Mouse (Mus musculus): ENCODE measurements at regions not wholly inside any gene's neighbourhood (a gene's known extent, or its start where the extent isn't known, plus 50 kb on each side); places are given as distances from the start of the nearest gene placed in this dataset.

DNA sequence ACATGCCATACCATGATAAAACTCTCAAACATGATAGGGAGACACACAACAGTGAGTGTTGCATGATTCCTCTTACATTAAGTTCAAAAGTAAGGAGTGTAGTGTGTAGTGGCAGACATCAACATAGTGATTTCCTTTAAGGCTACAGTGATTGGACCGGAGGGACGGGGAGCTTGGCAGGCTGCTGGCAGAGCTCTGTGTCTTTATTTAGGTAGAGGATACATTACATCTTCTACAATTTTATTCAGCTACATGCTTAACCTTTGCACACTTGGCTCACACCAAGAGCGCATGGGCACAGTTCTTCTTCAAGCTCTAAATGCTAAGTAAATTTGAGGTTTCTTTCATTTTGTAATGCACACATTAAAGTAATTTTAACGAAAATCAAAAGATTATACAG, 194.6 kb upstream of the Pter start:
- DNase-seq, result no peak
- no peaks in the 10 kb centered on the region for H3K36me3 ChIP-seq (ENCODE audit: control insufficient read depth, insufficient read depth, low read length)
- H3K27ac ChIP-seq (ENCODE audit: control insufficient read depth, insufficient read depth, low read length), result no peak overlapping the region
- TF ChIP-seq CTCF (IDR thresholded peaks at IDR 0.05; ENCODE audit: borderline replicate concordance, control insufficient read depth, extremely low read depth, insufficient read depth, low read length, poor library complexity) (no peak), POLR2A (IDR thresholded peaks at IDR 0.05; ENCODE audit: control insufficient read depth, extremely low read depth, insufficient read depth, low read length, poor library complexity) (no peak)
- no peak overlapping the region for H3K4me3 ChIP-seq (ENCODE audit: control insufficient read depth, insufficient read depth, low read length)
- no peaks in the 10 kb centered on the region for H3K27me3 ChIP-seq (ENCODE audit: control insufficient read depth, insufficient read depth, low read length)
- 82% methylated on average over 4 of the region's 4 CpGs for WGBS
- H3K4me1 ChIP-seq (replicated peaks; ENCODE audit: control insufficient read depth, insufficient read depth, low read length), result no peaks in the 10 kb centered on the region

DNA sequence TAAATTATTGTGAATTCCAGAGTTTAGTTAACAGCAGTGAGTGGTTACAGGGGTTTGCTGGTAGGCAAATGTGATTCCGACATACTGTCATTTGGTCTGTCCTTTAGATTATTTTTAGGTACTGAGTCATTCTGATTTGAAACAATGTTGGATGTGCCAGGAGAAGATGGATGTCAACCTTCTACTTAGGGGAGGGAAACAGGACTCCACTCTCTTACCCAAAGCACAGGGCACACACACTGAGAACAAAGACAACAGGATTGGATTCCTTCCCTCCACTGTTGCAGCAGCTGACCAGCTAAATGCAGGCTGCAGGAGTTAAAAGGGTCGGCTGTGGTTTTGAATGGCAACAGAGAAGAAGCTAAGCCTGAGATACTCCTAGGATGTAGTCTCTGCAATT, 186.7 kb upstream of the Pter start:
- Histone ChIP-seq H3K4me3 (ENCODE audit: control insufficient read depth, insufficient read depth, low read length) (no peak overlapping the region), H3K27me3 (ENCODE audit: control insufficient read depth, insufficient read depth, low read length) (no peaks in the 10 kb centered on the region), H3K27ac (ENCODE audit: control insufficient read depth, insufficient read depth, low read length) (no peak overlapping the region), H3K36me3 (ENCODE audit: control insufficient read depth, insufficient read depth, low read length) (no peaks in the 10 kb centered on the region), H3K4me1 (replicated peaks; ENCODE audit: control insufficient read depth, insufficient read depth, low read length) (no peaks in the 10 kb centered on the region)
- WGBS, result 71% methylated on average over 2 of the region's 2 CpGs
- TF ChIP-seq POLR2A (IDR thresholded peaks at IDR 0.05; ENCODE audit: control insufficient read depth, extremely low read depth, insufficient read depth, low read length, poor library complexity) (no peak), CTCF (IDR thresholded peaks at IDR 0.05; ENCODE audit: borderline replicate concordance, control insufficient read depth, extremely low read depth, insufficient read depth, low read length, poor library complexity) (no peak)
- DNase-seq, result no peak

DNA sequence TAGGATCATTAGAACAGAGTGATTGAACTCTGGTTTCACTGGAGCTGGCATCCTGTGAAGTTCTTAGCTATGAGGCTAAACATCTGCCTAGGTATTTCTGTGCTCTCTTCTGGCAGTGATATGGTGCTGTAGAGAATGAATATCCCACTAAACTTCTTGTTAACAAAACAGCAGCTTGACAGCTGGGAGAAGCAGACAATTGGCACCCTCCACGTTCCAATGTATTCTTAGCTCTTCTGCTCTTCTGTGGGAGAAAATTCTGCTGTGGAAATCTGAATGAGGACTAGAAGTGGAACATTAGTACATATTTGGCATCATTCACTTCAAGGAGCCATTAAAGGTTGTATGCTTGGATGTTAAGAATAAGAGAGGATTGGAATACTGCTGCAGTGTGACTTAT, 177.0 kb upstream of the Pter start:
- TF ChIP-seq CTCF (IDR thresholded peaks at IDR 0.05; ENCODE audit: borderline replicate concordance, control insufficient read depth, extremely low read depth, insufficient read depth, low read length, poor library complexity) (no peak), POLR2A (IDR thresholded peaks at IDR 0.05; ENCODE audit: control insufficient read depth, extremely low read depth, insufficient read depth, low read length, poor library complexity) (no peak)
- no peaks in the 10 kb centered on the region for H3K4me1 ChIP-seq (replicated peaks; ENCODE audit: control insufficient read depth, insufficient read depth, low read length)
- H3K27me3 ChIP-seq (ENCODE audit: control insufficient read depth, insufficient read depth, low read length), result no peaks in the 10 kb centered on the region
- no peak for DNase-seq
- no peak overlapping the region for H3K27ac ChIP-seq (ENCODE audit: control insufficient read depth, insufficient read depth, low read length)
- H3K4me3 ChIP-seq (ENCODE audit: control insufficient read depth, insufficient read depth, low read length), result no peak overlapping the region
- no peaks in the 10 kb centered on the region for H3K36me3 ChIP-seq (ENCODE audit: control insufficient read depth, insufficient read depth, low read length)
- 87% methylated on average over 1 of the region's 1 CpGs for WGBS

DNA sequence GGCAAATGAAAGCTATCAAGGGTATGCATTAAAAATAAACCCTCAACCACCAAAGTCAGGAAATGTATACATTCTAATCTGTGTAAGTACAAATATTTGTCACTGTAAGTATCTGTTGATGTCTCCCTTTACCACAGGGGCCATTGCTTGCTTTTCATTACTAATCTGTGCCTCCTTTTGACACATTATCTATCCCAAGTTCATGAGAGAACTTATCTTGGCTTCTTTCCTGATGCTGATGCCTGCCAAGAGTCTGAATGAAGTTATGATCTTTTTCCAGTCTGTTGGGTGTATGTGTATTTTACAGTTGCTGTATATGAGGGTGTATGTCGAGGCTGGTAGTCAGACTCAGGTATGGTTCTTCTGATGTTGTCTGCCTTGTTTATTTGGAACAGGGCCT, 165.0 kb upstream of the Pter start:
- Histone ChIP-seq H3K27me3 (ENCODE audit: control insufficient read depth, insufficient read depth, low read length) (no peaks in the 10 kb centered on the region), H3K36me3 (ENCODE audit: control insufficient read depth, insufficient read depth, low read length) (no peaks in the 10 kb centered on the region), H3K4me3 (ENCODE audit: control insufficient read depth, insufficient read depth, low read length) (no peak overlapping the region), H3K27ac (ENCODE audit: control insufficient read depth, insufficient read depth, low read length) (no peak overlapping the region), H3K4me1 (replicated peaks; ENCODE audit: control insufficient read depth, insufficient read depth, low read length) (no peaks in the 10 kb centered on the region)
- 74% methylated on average over 1 of the region's 1 CpGs for WGBS
- TF ChIP-seq CTCF (IDR thresholded peaks at IDR 0.05; ENCODE audit: borderline replicate concordance, control insufficient read depth, extremely low read depth, insufficient read depth, low read length, poor library complexity) (no peak), POLR2A (IDR thresholded peaks at IDR 0.05; ENCODE audit: control insufficient read depth, extremely low read depth, insufficient read depth, low read length, poor library complexity) (no peak)
- DNase-seq, result no peak

DNA sequence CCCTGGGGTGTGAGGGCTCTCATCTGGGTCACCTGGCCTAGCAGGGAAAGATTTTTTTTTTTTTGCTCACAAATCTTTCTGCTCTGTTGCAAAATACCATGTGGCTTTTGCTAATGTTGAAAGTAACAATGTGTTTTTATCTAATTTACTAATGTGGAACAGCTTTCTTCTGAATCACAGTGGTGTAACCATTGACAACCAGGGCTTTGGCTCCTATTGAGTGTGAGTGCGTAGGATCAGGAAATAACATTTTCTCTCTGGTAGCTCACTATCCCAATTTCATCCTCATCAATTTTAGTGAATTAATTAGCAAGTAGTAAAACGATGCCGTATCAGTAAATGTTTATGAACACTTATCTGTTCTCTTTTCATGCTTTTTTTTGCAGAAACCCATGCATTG, 163.9 kb upstream of the Pter start:
- H3K36me3 ChIP-seq (ENCODE audit: control insufficient read depth, insufficient read depth, low read length), result no peaks in the 10 kb centered on the region
- 97% methylated on average over 3 of the region's 3 CpGs for WGBS
- H3K4me3 ChIP-seq (ENCODE audit: control insufficient read depth, insufficient read depth, low read length), result no peak overlapping the region
- no peaks in the 10 kb centered on the region for H3K4me1 ChIP-seq (replicated peaks; ENCODE audit: control insufficient read depth, insufficient read depth, low read length)
- H3K27me3 ChIP-seq (ENCODE audit: control insufficient read depth, insufficient read depth, low read length), result no peaks in the 10 kb centered on the region
- TF ChIP-seq CTCF (IDR thresholded peaks at IDR 0.05; ENCODE audit: borderline replicate concordance, control insufficient read depth, extremely low read depth, insufficient read depth, low read length, poor library complexity), result no peak
- TF ChIP-seq POLR2A (IDR thresholded peaks at IDR 0.05; ENCODE audit: control insufficient read depth, extremely low read depth, insufficient read depth, low read length, poor library complexity), result no peak
- DNase-seq, result no peak
- no peak overlapping the region for H3K27ac ChIP-seq (ENCODE audit: control insufficient read depth, insufficient read depth, low read length)

DNA sequence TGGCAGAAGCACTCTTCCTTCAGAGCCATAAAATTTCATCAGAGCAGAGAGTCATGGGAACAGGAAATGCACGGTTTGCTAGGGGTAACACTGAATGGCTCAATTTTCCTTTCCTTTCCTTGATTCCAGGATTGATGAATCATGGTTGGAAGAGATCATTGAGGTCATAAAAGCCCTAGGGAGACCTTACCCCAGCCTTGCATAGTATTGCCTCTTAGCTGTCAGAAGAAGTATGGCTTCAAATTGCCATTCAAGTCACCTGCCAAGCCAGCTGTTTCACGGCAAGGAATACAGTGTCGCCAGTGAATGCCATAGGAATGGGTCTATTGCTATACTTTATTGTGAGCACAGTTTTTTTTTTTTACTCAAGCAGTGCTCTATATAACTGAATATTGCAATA, 162.4 kb upstream of the Pter start:
- H3K27ac ChIP-seq (ENCODE audit: control insufficient read depth, insufficient read depth, low read length), result no peak overlapping the region
- no peaks in the 10 kb centered on the region for H3K27me3 ChIP-seq (ENCODE audit: control insufficient read depth, insufficient read depth, low read length)
- DNase-seq, result no peak
- no peak overlapping the region for H3K4me3 ChIP-seq (ENCODE audit: control insufficient read depth, insufficient read depth, low read length)
- H3K4me1 ChIP-seq (replicated peaks; ENCODE audit: control insufficient read depth, insufficient read depth, low read length), result no peaks in the 10 kb centered on the region
- no peak for TF ChIP-seq CTCF (IDR thresholded peaks at IDR 0.05; ENCODE audit: borderline replicate concordance, control insufficient read depth, extremely low read depth, insufficient read depth, low read length, poor library complexity)
- no peaks in the 10 kb centered on the region for H3K36me3 ChIP-seq (ENCODE audit: control insufficient read depth, insufficient read depth, low read length)
- WGBS, result 83% methylated on average over 3 of the region's 3 CpGs

DNA sequence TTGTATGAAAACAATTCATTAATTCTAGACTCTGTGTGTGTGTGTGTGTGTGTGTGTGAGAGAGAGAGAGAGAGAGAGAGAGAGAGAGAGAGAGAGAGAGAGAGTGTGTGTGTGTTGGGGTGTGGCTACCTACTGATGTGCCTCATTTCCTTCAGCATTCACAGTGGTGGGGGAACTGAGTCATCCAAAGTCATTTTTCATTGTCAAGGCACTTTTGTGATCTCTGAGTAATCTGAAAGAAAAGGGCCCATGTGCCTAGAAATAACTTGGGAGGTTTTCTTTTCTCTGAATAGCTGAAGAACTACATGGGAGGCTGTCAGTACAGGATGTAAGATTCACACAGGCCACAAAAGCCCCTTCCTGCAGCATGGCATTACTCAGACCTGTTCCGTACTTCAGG, 159.3 kb upstream of the Pter start:
- no peak overlapping the region for H3K4me3 ChIP-seq (ENCODE audit: control insufficient read depth, insufficient read depth, low read length)
- 88% methylated on average over 1 of the region's 1 CpGs for WGBS
- H3K27ac ChIP-seq (ENCODE audit: control insufficient read depth, insufficient read depth, low read length), result no peak overlapping the region
- no peak for DNase-seq
- no peaks in the 10 kb centered on the region for H3K4me1 ChIP-seq (replicated peaks; ENCODE audit: control insufficient read depth, insufficient read depth, low read length)
- no peak for TF ChIP-seq POLR2A (IDR thresholded peaks at IDR 0.05; ENCODE audit: control insufficient read depth, extremely low read depth, insufficient read depth, low read length, poor library complexity)
- no peak for TF ChIP-seq CTCF (IDR thresholded peaks at IDR 0.05; ENCODE audit: borderline replicate concordance, control insufficient read depth, extremely low read depth, insufficient read depth, low read length, poor library complexity)
- H3K27me3 ChIP-seq (ENCODE audit: control insufficient read depth, insufficient read depth, low read length), result no peaks in the 10 kb centered on the region
- H3K36me3 ChIP-seq (ENCODE audit: control insufficient read depth, insufficient read depth, low read length), result no peaks in the 10 kb centered on the region

Measured in thymus, adult 2 months (tissue).